ENCODE assay signal across 10 mouse cellular contexts in the genomic region with DNA sequence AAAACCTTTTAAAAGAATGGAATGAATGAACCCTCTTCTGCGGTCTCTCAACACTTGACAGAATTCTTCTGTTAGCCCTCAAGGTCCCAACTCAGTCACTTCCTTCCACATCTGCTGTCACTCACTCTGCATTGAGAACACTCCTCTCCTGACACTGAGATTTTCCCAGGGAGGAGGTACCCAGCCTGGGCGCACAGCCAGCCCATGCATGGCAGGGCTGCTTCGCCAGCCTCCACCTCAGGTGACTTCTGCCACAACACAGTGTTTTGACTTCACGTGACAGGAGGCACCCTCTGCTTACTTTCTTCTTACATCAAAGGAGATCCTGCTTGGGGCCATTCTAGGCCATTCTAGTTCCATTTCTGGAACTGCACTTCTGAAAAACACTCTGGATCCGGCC.
DNase-seq lines count a peak whose midpoint lies in the region; ATAC-seq and TF ChIP-seq lines count a peak whose summit lies in the region.
"Had no signal": no experiment of that assay in that cellular context is flagged by ENCODE, and none has a peak within 500 bp of the region (broad histone marks: within the 10 kb centered on the region; RNA-seq: fewer than 3 reads in every experiment).

No protein-coding gene starts in this region.

- H3K27ac ChIP-seq in cerebellum, adult 2 months (ENCODE audit: insufficient read depth, low read length) = 0 out of 2 replicates have a peak overlapping the region, but pooled peaks have one; percentile 10
- no peak overlapping the region for H3K27ac ChIP-seq in intestine, postnatal 0 days (ENCODE audit: low read depth, low read length)

- ATAC-seq in intestine, postnatal 0 days = no peak

- no peak for TF ChIP-seq CTCF in cerebellum, adult 2 months (IDR thresholded peaks at IDR 0.05; ENCODE audit: borderline replicate concordance, insufficient read depth, low read depth, low read length)
- no peak for TF ChIP-seq CTCF in intestine, postnatal 0 days (IDR thresholded peaks at IDR 0.05; ENCODE audit: low read depth)

- peaks cover 62% of the 10 kb centered on the region for H3K4me1 ChIP-seq in cerebellum, adult 2 months (ENCODE audit: control insufficient read depth, insufficient read depth, low read length)
- peaks cover 6% of the 10 kb centered on the region; the same call in 1 of the 2 replicates for H3K4me1 ChIP-seq in intestine, postnatal 0 days (replicated peaks; ENCODE audit: control insufficient read depth, insufficient read depth, low read length)

- H3K4me2 ChIP-seq in intestine, postnatal 0 days (replicated peaks; ENCODE audit: low read depth) = no peak overlapping the region
- H3K4me2 ChIP-seq: lung, embryonic 14.5 days had no signal

- H3K9ac ChIP-seq in intestine, postnatal 0 days (ENCODE audit: low read depth, low read length) = no peak overlapping the region
- H3K9ac ChIP-seq: lung, embryonic 14.5 days had no signal

- H3K4me3 ChIP-seq in cerebellum, adult 2 months (replicated peaks; ENCODE audit: insufficient read depth, low read depth, low read length) = no peak overlapping the region
- H3K4me3 ChIP-seq in intestine, postnatal 0 days (ENCODE audit: low read depth, low read length) = no peak overlapping the region

- peak; percentile 33 for DNase-seq in lung, postnatal 36 days
- DNase-seq in lung, postnatal 14 days = no peak
- peak; percentile 67 to 72 for DNase-seq in cerebellum, adult 2 months
- DNase-seq in induced T-regulatory cell, adult 2 months (ENCODE audit: low read depth) = peak; percentile 72
- peak; percentile 46 to 49 for DNase-seq in thymus, postnatal 10 days (ENCODE audit: low spot score in 2 of 2)
- no peak for DNase-seq in gastrocnemius, postnatal 10 days
- DNase-seq in embryo, embryonic 9.5 days (ENCODE audit: extremely low spot score) = no peak
- DNase-seq: lung, embryonic 14.5 days; retina, postnatal 1 day had no signal

- H3K9me3 ChIP-seq in intestine, postnatal 0 days (ENCODE audit: control insufficient read depth) = no peaks in the 10 kb centered on the region

- no peaks in the 10 kb centered on the region for H3K36me3 ChIP-seq in intestine, postnatal 0 days (ENCODE audit: control insufficient read depth, insufficient read depth)

- whole genome bisulfite sequencing in cerebellum, adult 2 months = 45% methylated on average over 5 of the region's 5 CpGs
- 83% methylated on average over 5 of the region's 5 CpGs for WGBS in intestine, postnatal 0 days

- no peak for TF ChIP-seq POLR2A in cerebellum, adult 2 months (IDR thresholded peaks at IDR 0.05; ENCODE audit: borderline replicate concordance, insufficient read depth, low read length)

- H3K27me3 ChIP-seq in cerebellum, adult 2 months (ENCODE audit: control insufficient read depth, insufficient read depth, low read length) = no peaks in the 10 kb centered on the region
- no peaks in the 10 kb centered on the region for H3K27me3 ChIP-seq in intestine, postnatal 0 days (replicated peaks; ENCODE audit: control insufficient read depth, insufficient read depth, low read length)

Comparison
In these comparisons a context has a peak if more than half of its experiments do, and no peak if none do; other contexts are left out.
1. DNase-seq: peak in lung, postnatal 36 days (single experiment), cerebellum, adult 2 months (2 of 2), induced T-regulatory cell, adult 2 months (single experiment) and thymus, postnatal 10 days (2 of 2); none in lung, postnatal 14 days (single experiment), gastrocnemius, postnatal 10 days (single experiment) and embryo, embryonic 9.5 days (single experiment).